Mouse (Mus musculus): ENCODE results near the gene Chd8. TPM values are rescaled to one million over a fixed set of nuclear protein-coding genes. Genes with fewer than 3 reads are reported as not detected.

Gene Chd8
- 287 to 302 TPM (median 291 TPM) in 4 replicates for total RNA-seq (2023; ENCODE audit: inconsistent age)

DNA sequence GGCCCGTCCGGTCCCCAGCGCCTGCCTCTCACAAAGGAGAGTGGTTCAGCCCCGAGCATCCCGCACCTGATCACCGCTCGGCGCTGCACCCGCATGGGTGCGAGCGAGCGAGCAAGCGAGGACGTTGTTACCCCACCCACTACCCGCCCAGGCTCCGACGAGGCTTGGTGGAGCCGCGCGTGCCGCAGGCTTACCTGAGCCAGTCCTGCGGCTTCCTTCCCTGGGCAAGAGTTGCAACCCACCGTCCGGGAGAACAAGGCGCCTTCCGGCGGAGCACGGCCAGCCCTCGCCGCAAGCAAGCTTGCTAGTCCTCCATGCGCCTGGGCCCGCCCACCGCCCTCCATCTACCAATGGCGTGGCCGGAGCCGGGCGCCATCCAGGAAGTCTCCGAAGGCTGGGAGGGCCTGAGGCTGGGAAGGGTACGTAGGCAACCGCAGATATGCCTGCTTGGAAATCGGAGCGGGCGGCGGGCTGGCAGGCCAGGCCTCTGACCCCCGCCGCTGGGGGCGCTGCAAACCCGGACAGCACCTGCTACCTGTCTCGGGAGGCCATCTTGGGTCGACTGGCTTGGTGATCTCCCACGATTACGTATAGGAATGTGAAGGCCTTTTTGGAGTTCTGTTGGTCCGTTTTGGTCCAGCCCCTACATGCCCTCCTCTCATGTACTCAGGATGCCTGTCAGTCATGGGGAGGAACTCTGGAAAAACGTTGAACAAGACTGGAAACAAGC, at the start of gene Chd8:
Gene Chd8, minus strand, starts transcription at position 297 of the 730 bp plus-strand sequence.

DNA sequence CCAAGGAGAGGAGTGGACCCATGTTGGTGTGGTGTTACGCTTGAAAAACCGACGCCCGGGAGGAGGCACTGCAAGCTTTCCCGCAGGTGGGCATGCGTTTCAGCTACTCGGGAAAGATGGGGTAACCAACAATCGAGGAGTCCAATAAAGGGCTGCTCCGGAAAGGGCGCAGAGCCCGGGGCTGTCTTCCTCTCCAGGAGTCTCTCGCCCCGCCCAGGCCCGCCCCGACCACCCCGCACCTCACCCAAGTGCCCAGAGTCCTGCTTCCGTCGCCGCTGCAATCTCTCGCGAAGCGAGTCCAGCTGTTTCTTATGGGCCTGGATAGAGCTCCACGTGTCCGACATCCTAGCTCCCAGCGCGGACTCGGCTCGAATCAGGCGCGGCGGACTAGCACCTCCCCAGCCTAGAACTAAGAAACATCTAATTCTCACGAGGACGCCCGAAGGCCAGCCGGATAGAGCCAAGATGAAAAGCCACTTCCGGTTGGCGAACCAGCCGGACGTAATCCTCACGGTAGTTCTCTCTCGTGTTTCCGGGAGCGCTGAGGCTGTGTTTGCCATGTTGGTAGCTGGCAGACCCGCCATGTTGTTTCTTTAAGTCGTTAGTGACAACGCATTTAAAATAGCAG, 47.2 kb upstream of the Chd8 start, which contains the start of gene Mettl3:
Gene Mettl3, minus strand, starts transcription at position 485 of the 628 bp plus-strand sequence.

DNA sequence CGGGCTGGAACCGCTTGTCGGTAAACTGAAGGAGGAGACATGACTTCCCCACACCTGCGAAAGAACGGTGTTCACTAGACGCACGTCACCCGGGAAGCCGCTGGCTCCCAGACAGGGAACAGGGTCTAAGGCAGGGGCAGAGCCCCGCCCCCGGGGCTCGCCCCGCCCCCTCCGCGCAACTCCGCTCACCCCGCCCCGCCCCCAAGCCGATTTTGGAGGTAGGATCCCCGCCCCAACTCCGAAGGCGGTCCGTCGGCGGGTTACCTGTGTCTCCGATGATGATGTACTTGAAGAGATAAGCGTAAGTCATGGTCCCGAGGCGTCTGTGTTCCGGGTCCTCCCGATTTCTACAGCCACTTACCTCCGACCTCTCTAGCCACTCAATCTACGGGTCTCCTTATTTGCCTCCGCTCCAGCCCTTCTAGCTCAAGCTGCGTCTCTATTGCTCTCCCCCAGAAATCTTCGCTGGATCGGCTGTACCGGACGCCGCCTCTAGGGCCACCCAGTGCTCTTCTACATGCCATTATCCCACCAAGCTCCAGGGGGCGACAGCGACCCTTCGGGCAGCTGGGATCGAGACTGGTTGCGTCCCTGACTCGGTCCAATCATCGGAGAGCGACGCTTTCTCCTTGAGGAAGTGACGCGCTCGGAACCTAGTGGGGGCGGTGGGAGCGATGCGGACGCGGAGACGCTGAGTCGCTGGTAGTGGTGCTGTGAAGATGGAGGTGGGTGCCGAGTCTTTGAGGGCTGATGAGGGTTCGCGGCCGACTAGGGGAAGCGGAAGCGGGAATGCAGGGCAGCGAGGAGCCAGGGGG, 21.6 kb upstream of the Chd8 start, which contains the start of the genes Tox4 and Rab2b:
Gene Tox4, plus strand, starts transcription at position 215 of the 815 bp plus-strand sequence.
Gene Rab2b, minus strand, starts transcription at position 614 of the 815 bp plus-strand sequence.

DNA sequence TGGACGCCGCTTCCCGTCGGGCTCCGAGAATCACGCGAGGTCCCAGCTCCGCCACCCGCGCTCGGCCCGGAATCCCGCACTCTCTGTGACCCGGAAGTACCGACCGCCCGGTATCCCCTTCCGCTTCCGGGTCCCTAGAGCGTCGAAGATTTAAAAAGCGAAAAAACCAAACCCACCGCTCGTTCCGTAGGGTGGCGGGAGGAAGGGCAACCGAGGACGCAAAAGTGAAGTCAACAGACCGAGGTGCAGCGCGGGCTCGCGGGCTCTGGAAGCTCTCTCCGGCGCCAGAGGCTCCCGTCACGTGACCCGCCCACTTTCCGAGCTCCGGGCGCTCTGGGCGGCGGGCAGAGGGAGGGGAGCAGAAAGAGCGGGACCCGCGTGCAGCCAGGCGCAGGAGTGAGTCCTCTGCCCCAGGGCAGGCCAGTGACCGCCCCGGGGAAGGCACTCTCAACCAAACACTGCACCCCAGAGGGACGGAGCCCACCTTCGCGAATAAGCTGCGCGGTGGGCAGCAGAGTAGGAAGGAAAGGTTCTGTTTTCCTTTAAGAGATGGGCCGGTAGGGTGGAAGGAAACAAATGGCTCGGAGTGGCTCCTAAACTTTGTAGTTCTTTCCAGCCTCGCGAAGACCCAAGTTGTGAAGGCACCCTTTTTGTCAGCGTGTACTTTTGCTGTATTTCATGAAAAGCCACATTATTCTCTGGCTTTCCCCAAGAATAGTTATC, 60.3 kb downstream of the Chd8 start, which contains the start of gene Supt16:
Gene Supt16, minus strand, starts transcription at position 261 of the 723 bp plus-strand sequence.

Other genes with a start within 250 kb of the Chd8 start
- 0.77 to 1.8 TPM (median 1.2 TPM) in 3 of 4 replicates, not detected in the other for gene Tmem253, start 242.1 kb downstream of the Chd8 start, total RNA-seq (2023; ENCODE audit: inconsistent age)
- gene Zfp219, start 237.0 kb downstream of the Chd8 start, total RNA-seq (2023; ENCODE audit: inconsistent age) = 9.3 to 11.8 TPM (median 10.0 TPM) in 4 replicates
- not detected in 4 replicates for gene Olfr221, start 215.3 kb downstream of the Chd8 start, total RNA-seq (2023; ENCODE audit: inconsistent age)
- 384 to 438 TPM (median 406 TPM) in 4 replicates for gene Hnrnpc, start 153.8 kb downstream of the Chd8 start, total RNA-seq (2023; ENCODE audit: inconsistent age)
- gene Rpgrip1, start 147.1 kb downstream of the Chd8 start, total RNA-seq (2023; ENCODE audit: inconsistent age) = 29.6 to 42.1 TPM (median 32.4 TPM) in 4 replicates
- 73.4 to 77.5 TPM (median 74.6 TPM) in 4 replicates for gene Supt16, start 60.4 kb downstream of the Chd8 start, total RNA-seq (2023; ENCODE audit: inconsistent age)
- 107 to 135 TPM (median 120 TPM) in 4 replicates for gene Tox4, start 21.4 kb upstream of the Chd8 start, total RNA-seq (2023; ENCODE audit: inconsistent age)
- gene Rab2b, start 21.8 kb upstream of the Chd8 start, total RNA-seq (2023; ENCODE audit: inconsistent age) = 18.0 to 20.2 TPM (median 19.3 TPM) in 4 replicates
- 63.1 to 65.7 TPM (median 64.2 TPM) in 4 replicates for gene Mettl3, start 47.3 kb upstream of the Chd8 start, total RNA-seq (2023; ENCODE audit: inconsistent age)
- gene Sall2, start 71.0 kb upstream of the Chd8 start, total RNA-seq (2023; ENCODE audit: inconsistent age) = 0.13 to 0.21 TPM (median 0.20 TPM) in 4 replicates
- gene Olfr1513, start 98.6 kb upstream of the Chd8 start, total RNA-seq (2023; ENCODE audit: inconsistent age) = not detected in 4 replicates
- gene Olfr1512, start 121.4 kb upstream of the Chd8 start, total RNA-seq (2023; ENCODE audit: inconsistent age) = not detected in 4 replicates
- gene Olfr1511, start 139.6 kb upstream of the Chd8 start, total RNA-seq (2023; ENCODE audit: inconsistent age) = not detected in 4 replicates
- not detected in 4 replicates for gene Olfr1510, start 156.6 kb upstream of the Chd8 start, total RNA-seq (2023; ENCODE audit: inconsistent age)
- not detected in 4 replicates for gene Olfr1509, start 185.2 kb upstream of the Chd8 start, total RNA-seq (2023; ENCODE audit: inconsistent age)
- not detected in 4 replicates for gene Olfr1508, start 209.7 kb upstream of the Chd8 start, total RNA-seq (2023; ENCODE audit: inconsistent age)
- gene Olfr1507, start 238.0 kb upstream of the Chd8 start, total RNA-seq (2023; ENCODE audit: inconsistent age) = not detected in 4 replicates